Mouse (Mus musculus) neural tube, embryonic 13.5 days (tissue): Measurements from ENCODE around the gene Xntrpc. TPM values are rescaled to one million over a fixed set of nuclear protein-coding genes. Genes with fewer than 3 reads are reported as not detected.
A peak's percentile ranks its signal among the peaks of the same experiment; 100 is the strongest.
"Not testable (repeated sequence)": the region's sequence is repeated elsewhere in the genome, so short reads cannot be mapped to it uniquely, and the experiment has no call there.

ENCODE experiments used
- ATAC-seq: fragments of 200-750 bp; cut with Nextera tagmentation; 2 replicates; pipeline ENCODE4 v1.8.0; 2017; ENCODE audit warnings: low read depth, mild to moderate bottlenecking, moderate TSS enrichment, moderate library complexity
- H3K27ac ChIP-seq: fragments of 300-500 bp; sonication (generic); replicated peaks from 2 replicates; pipeline ENCODE4 v1.5.1; 2015; ENCODE audit warnings: moderate library complexity, mild to moderate bottlenecking, inconsistent platforms
- H3K27me3 ChIP-seq: fragments of 300-500 bp; sonication (generic); 2 replicates; pipeline ENCODE4 v1.6.1; 2015; ENCODE audit warnings: mild to moderate bottlenecking, inconsistent platforms
- H3K36me3 ChIP-seq: fragments of 300-500 bp; sonication (generic); 2 replicates; pipeline ENCODE4 v1.6.1; 2015; ENCODE audit warnings: mild to moderate bottlenecking, inconsistent platforms
- H3K4me1 ChIP-seq: fragments of 300-500 bp; sonication (generic); replicated peaks from 2 replicates; pipeline ENCODE4 v1.6.1; 2015; ENCODE audit warnings: inconsistent platforms
- H3K4me2 ChIP-seq: fragments of 300-500 bp; sonication (generic); 2 replicates; pipeline ENCODE4 v1.6.1; 2015; ENCODE audit warnings: inconsistent platforms, mild to moderate bottlenecking, moderate library complexity
- H3K4me3 ChIP-seq: fragments of 300-500 bp; sonication (generic); 2 replicates; pipeline ENCODE4 v1.5.1; 2015; ENCODE audit warnings: mild to moderate bottlenecking, inconsistent platforms
- H3K9ac ChIP-seq: fragments of 300-500 bp; sonication (generic); 2 replicates; pipeline ENCODE4 v1.6.1; 2015; ENCODE audit warnings: moderate library complexity, mild to moderate bottlenecking, inconsistent platforms
- H3K9me3 ChIP-seq: fragments of 300-500 bp; sonication (generic); 2 replicates; pipeline ENCODE4 v1.6.1; 2016; ENCODE audit warnings: inconsistent platforms
- WGBS: fragments of 180-500 bp; shearing (Covaris S2); methylation state at CpG from one replicate; pipeline ENCODE4 v1.1.7; 2015; 5-methylcytosine and 5-hydroxymethylcytosine counted together
- polyA plus RNA-seq: library from polyadenylated mRNA; unstranded; fragments of >200 nt; fragmentation: Nextera tagmentation; extraction: Ambion mirVana; gene quantifications from 2 replicates; pipeline ENCODE4 v1.2.1, GENCODE M21; 2015

Gene Xntrpc
- polyA plus RNA-seq = 1.9 and 2.5 TPM in 2 replicates

GRCm38 (mm10) chr7:102065046-102065891 is at the start of gene Xntrpc, which contains the start of the genes Rnf121 and Xndc1:
Gene Xntrpc (plus strand): TSS chr7:102065713.
Gene Rnf121 (minus strand): TSS chr7:102065469.
Gene Xndc1 (plus strand): TSS chr7:102065511.
- H3K27me3 ChIP-seq = no peaks in the 10 kb centered on the region
- H3K36me3 ChIP-seq = no peaks in the 10 kb centered on the region
- peak; percentile 99 for ATAC-seq
- H3K27ac ChIP-seq = peak within 1 kb of the TSS; percentile 81
- H3K4me1 ChIP-seq = peaks cover 37% of the 10 kb centered on the region
- peak within 1 kb of the TSS; percentile 63 for H3K4me3 ChIP-seq
- whole genome bisulfite sequencing = under 1% methylated on average over 56 of the region's 56 CpGs
- peak within 1 kb of the TSS; percentile 83 for H3K9ac ChIP-seq
- peak within 1 kb of the TSS; percentile 84 for H3K4me2 ChIP-seq
- no peaks in the 10 kb centered on the region for H3K9me3 ChIP-seq

GRCm38 (mm10) chr7:102016936-102017335 is 48.6 kb upstream of the Xntrpc start:
- WGBS = 90% methylated on average over 4 of the region's 4 CpGs

DNA sequence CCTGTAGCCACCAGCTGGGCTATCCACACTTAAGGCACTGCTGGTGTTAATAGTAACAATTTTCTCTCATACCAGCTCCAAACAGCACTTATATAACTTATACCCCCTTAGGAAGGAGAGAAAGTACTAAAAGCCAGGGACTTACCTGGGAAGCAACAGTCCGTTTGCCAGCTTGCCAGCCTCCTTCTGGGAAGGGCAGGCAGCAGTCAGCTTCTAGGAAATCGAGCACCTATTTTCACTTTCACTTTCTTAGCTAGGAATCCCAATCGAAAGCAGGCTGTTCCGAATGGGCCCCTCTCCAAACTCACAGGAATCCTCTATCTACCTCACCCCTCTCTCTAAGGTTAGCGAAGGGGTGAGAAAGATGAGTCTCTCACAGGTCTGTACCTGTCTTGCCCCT is 48.1 kb upstream of the Xntrpc start:
- Histone ChIP-seq H3K9me3 (no peaks in the 10 kb centered on the region), H3K4me2 (no peak overlapping the region), H3K27ac (no peak overlapping the region), H3K4me3 (no peak overlapping the region), H3K9ac (no peak overlapping the region), H3K36me3 (peaks cover 97% of the 10 kb centered on the region), H3K4me1 (no peaks in the 10 kb centered on the region), H3K27me3 (no peaks in the 10 kb centered on the region)
- WGBS = 96% methylated on average over 5 of the region's 5 CpGs
- ATAC-seq = no peak

More at GRCm38 (mm10) chr7:102016936-102017335, 48.6 kb upstream of the Xntrpc start:
- no peak for ATAC-seq
- peaks cover 97% of the 10 kb centered on the region for H3K36me3 ChIP-seq
- H3K9me3 ChIP-seq = no peaks in the 10 kb centered on the region
- H3K9ac ChIP-seq = no peak overlapping the region
- no peak overlapping the region for H3K4me2 ChIP-seq
- H3K4me1 ChIP-seq = no peaks in the 10 kb centered on the region
- no peaks in the 10 kb centered on the region for H3K27me3 ChIP-seq
- H3K27ac ChIP-seq = no peak overlapping the region
- no peak overlapping the region for H3K4me3 ChIP-seq

GRCm38 (mm10) chr7:102018034-102018433 is 47.5 kb upstream of the Xntrpc start:
- no peak overlapping the region for H3K4me3 ChIP-seq
- no peaks in the 10 kb centered on the region for H3K27me3 ChIP-seq
- H3K9me3 ChIP-seq = no peaks in the 10 kb centered on the region
- WGBS = 86% methylated on average over 7 of the region's 7 CpGs
- no peak overlapping the region for H3K9ac ChIP-seq
- no peak overlapping the region for H3K4me2 ChIP-seq
- no peak for ATAC-seq
- no peaks in the 10 kb centered on the region for H3K4me1 ChIP-seq
- H3K27ac ChIP-seq = no peak overlapping the region
- H3K36me3 ChIP-seq = peaks cover 97% of the 10 kb centered on the region

DNA sequence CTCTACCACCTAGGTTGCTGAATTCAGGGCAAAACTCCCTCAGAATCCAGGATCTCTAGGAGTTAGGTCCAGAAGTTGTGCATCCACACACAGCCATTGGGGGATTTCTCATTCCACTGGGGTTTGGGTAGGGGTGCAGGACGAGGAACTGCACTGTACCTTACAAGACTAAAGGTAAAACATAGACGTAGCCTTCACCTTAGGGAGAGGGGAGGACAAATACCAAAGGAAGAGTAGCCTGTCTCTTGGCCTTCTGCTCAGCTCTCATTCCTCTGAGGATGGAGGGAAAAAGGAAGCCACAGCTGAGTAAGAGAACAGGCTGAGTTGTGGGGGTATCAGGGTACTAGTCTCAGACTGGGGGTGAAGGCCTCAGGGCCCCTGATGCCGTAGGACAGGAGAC is 46.9 kb upstream of the Xntrpc start, which contains the start of gene Il18bp:
Gene Il18bp (minus strand): TSS at position 101 of the 400 bp plus-strand sequence.
- no peak within 1 kb of the TSS for H3K27ac ChIP-seq
- H3K4me1 ChIP-seq = no peaks in the 10 kb centered on the region
- no peak within 1 kb of the TSS for H3K4me3 ChIP-seq
- no peak within 1 kb of the TSS for H3K4me2 ChIP-seq
- WGBS = 92% methylated on average over 3 of the region's 3 CpGs
- no peak within 1 kb of the TSS for H3K9ac ChIP-seq
- H3K27me3 ChIP-seq = no peaks in the 10 kb centered on the region
- peaks cover 97% of the 10 kb centered on the region for H3K36me3 ChIP-seq
- no peak for ATAC-seq
- H3K9me3 ChIP-seq = no peaks in the 10 kb centered on the region

- 70% methylated on average over 3 of the region's 3 CpGs for WGBS
- Histone ChIP-seq H3K4me1 (no peaks in the 10 kb centered on the region), H3K4me2 (no peak overlapping the region), H3K9ac (no peak overlapping the region), H3K4me3 (no peak overlapping the region), H3K36me3 (peaks cover 97% of the 10 kb centered on the region), H3K27me3 (no peaks in the 10 kb centered on the region), H3K27ac (no peak overlapping the region), H3K9me3 (no peaks in the 10 kb centered on the region)
- ATAC-seq = no peak
Observed at GRCm38 (mm10) chr7:102019362-102019761, 46.2 kb upstream of the Xntrpc start.

DNA sequence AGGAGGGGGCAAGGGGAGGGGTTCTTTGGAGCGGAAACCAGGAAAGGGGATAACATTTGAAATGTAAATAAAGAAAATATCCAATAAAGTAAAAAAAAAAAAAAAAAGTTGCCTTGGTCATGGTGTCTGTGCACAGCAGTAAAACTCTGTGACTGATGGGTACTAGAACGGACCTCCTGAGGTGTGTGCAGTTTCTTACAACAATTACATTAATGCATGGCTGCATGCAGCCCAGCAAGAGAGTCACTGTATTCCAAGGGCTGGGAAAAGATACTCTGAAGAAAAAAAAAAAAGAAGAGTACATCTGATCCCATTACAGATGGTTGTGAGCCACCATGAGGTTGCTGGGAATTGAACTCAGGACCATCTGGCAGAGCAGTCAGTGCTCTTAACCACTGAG is 44.6 kb upstream of the Xntrpc start:
- not testable (repeated sequence) for H3K9ac ChIP-seq, H3K27me3 ChIP-seq, H3K9me3 ChIP-seq, H3K4me3 ChIP-seq, H3K4me1 ChIP-seq, H3K27ac ChIP-seq, H3K4me2 ChIP-seq
- WGBS = 71% methylated on average over 2 of the region's 2 CpGs
- peaks cover 96% of the 10 kb centered on the region for H3K36me3 ChIP-seq
- ATAC-seq = 0 out of 2 replicates have a peak, but pooled peaks have one; percentile 26

GRCm38 (mm10) chr7:102023821-102024220 is 41.7 kb upstream of the Xntrpc start:
- Histone ChIP-seq H3K9me3 (no peaks in the 10 kb centered on the region), H3K4me3 (no peak overlapping the region), H3K4me1 (no peaks in the 10 kb centered on the region), H3K27me3 (no peaks in the 10 kb centered on the region), H3K9ac (no peak overlapping the region), H3K36me3 (peaks cover 89% of the 10 kb centered on the region), H3K4me2 (no peak overlapping the region), H3K27ac (no peak overlapping the region)
- WGBS = 96% methylated on average over 9 of the region's 9 CpGs
- no peak for ATAC-seq

DNA sequence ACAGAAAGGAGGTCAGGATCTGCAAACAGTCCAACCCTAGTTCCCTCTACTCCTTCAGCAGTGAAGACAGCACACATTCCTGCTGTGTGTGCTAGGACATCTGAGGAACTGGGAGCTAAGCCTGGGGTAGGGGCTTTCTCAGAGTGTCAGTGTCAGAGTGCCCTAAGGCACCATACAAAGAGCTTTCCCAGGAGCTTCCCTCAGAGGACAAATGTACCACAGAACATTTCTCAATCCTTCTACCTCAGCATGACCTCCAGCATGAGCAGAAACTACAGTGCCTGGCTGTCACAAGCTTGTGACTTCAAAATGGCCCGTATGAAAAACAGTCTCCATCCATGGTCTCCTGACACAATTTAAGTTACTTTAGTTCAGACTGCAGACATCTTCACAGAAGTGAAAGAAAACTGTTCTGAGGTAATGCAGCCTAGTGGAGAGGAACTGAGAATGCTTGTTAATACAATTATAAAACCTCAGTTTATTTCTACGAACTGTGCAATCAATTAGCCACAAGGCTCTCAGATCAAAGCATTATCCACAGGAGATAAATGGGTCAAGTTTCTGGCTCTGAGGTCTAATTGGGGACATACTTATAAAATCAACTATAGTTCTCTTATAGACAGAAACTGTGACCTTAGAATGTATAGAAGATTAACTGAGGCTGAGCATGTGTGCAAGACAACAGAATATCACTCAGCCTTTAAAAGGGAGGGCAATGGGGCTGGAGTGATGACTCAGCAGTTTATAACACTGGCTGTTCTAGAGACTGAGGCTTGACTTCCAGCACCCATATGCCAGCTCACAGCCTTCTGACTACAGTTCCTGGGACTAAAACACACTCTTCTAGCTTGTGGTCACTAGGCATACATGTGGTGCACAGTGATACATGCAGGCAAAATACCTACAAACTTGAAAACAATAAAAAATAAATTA is 40.1 kb upstream of the Xntrpc start:
- peaks cover 86% of the 10 kb centered on the region for H3K36me3 ChIP-seq
- 80% methylated on average over 2 of the region's 2 CpGs for WGBS
- H3K4me2 ChIP-seq = no peak overlapping the region
- no peak for ATAC-seq
- H3K9me3 ChIP-seq = no peaks in the 10 kb centered on the region
- no peak overlapping the region for H3K4me3 ChIP-seq
- no peaks in the 10 kb centered on the region for H3K4me1 ChIP-seq
- no peaks in the 10 kb centered on the region for H3K27me3 ChIP-seq
- no peak overlapping the region for H3K27ac ChIP-seq
- no peak overlapping the region for H3K9ac ChIP-seq

GRCm38 (mm10) chr7:102034904-102035303 is 30.6 kb upstream of the Xntrpc start:
- H3K9me3 ChIP-seq = no peaks in the 10 kb centered on the region
- no peak overlapping the region for H3K27ac ChIP-seq
- 94% methylated on average over 1 of the region's 1 CpGs for WGBS
- no peak for ATAC-seq
- no peak overlapping the region for H3K4me2 ChIP-seq
- no peaks in the 10 kb centered on the region for H3K4me1 ChIP-seq
- H3K4me3 ChIP-seq = no peak overlapping the region
- no peak overlapping the region for H3K9ac ChIP-seq
- peaks cover 96% of the 10 kb centered on the region for H3K36me3 ChIP-seq
- no peaks in the 10 kb centered on the region for H3K27me3 ChIP-seq

DNA sequence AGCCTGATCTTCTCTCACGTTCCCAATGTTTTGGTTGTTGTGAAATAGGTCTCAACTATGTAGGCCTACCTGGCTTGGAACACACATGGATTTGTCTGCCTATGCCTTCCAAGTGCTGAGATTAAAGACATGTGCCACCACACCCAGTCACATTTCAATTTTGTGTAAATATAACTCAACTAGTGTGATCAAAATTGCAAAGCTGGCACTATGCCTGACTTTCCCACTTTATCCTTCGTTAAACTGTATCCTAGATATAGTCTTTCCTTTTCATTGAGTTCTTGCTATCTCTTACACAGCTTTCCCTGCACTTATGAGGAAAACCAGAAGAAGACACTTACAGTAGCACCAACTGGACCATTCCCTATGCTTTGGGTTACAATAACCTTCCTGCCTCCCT is 30.0 kb upstream of the Xntrpc start:
- Histone ChIP-seq H3K4me3 (no peak overlapping the region), H3K27me3 (no peaks in the 10 kb centered on the region), H3K27ac (no peak overlapping the region), H3K4me1 (no peaks in the 10 kb centered on the region), H3K36me3 (peaks cover 98% of the 10 kb centered on the region), H3K9me3 (no peaks in the 10 kb centered on the region), H3K4me2 (no peak overlapping the region), H3K9ac (no peak overlapping the region)
- WGBS = 96% methylated on average over 2 of the region's 2 CpGs
- no peak for ATAC-seq

- no peak overlapping the region for H3K4me3 ChIP-seq
- no peak overlapping the region for H3K9ac ChIP-seq
- peaks cover 95% of the 10 kb centered on the region for H3K36me3 ChIP-seq
- no peak overlapping the region for H3K4me2 ChIP-seq
- H3K27ac ChIP-seq = no peak overlapping the region
- H3K27me3 ChIP-seq = no peaks in the 10 kb centered on the region
- WGBS = 93% methylated on average over 3 of the region's 3 CpGs
- ATAC-seq = no peak
- no peaks in the 10 kb centered on the region for H3K4me1 ChIP-seq
- H3K9me3 ChIP-seq = no peaks in the 10 kb centered on the region
Observed at GRCm38 (mm10) chr7:102037318-102037717, 28.2 kb upstream of the Xntrpc start.
